ENCODE assay signal across 8 mouse cellular contexts in the genomic region with DNA sequence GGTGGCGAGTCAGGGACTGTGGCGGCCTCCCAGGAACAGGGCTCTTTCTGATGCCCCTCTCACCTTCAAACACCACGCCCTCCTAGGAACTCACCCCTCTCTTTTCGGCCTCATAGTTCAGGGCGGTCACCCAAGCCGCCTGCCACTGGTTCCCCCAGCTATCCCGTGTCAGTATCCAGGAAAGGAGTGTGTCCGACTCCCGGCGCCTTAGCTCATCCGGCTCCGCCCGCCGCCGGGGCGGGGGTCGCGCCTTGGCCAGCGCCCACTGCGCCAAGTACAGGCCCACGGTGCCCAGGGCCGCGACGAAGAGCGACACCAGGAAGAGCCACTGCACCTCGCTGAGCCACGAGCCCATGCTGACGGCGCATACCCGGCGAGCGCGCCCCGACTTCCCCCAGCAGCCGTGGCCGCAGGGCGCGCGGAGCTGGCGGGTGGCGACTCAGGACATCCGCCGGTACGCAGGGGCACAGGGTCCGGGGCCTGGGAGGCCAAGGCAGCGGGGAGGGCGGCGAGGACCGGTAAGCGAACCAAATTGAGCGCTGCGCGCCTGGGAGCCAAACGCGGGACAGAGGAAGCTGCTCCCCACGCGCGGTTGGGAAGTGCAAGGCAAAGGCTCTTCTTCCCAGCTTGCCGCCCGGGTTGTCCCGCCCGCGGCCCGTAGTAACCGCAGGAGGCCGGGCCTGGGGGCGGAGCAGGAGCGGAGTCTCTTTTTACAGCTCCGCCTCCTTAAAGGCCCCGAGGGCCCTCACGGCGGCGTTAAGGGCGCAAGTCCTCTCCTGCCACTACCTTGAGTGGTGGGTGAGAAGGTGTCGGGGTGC. TPM values are rescaled to one million over a fixed set of nuclear protein-coding genes. Genes with fewer than 3 reads are reported as not detected.
DNase-seq lines count a peak whose midpoint lies in the region; ATAC-seq and TF ChIP-seq lines count a peak whose summit lies in the region.

No protein-coding gene starts in this region.

- TF ChIP-seq POLR2A in thymus, adult 2 months (IDR thresholded peaks at IDR 0.05; ENCODE audit: control insufficient read depth, extremely low read depth, insufficient read depth, low read length, poor library complexity): no peak

- peak overlapping the region; percentile 90 for H3K9ac ChIP-seq in lung, embryonic 16.5 days (ENCODE audit: low read length)

- TF ChIP-seq CTCF in thymus, adult 2 months (IDR thresholded peaks at IDR 0.05; ENCODE audit: borderline replicate concordance, control insufficient read depth, extremely low read depth, insufficient read depth, low read length, poor library complexity): 0 out of 2 replicates have a peak, but pooled peaks have one; percentile 17

- H3K4me3 ChIP-seq in hindbrain, embryonic 10.5 days: peak overlapping the region; percentile 74
- peak overlapping the region; percentile 95 for H3K4me3 ChIP-seq in lung, embryonic 16.5 days (ENCODE audit: low read length)
- peak overlapping the region; percentile 84 for H3K4me3 ChIP-seq in thymus, adult 2 months (ENCODE audit: control insufficient read depth, insufficient read depth, low read length)

- peak; percentile 95 for ATAC-seq in frontal cortex, adult (ENCODE audit: low TSS enrichment)
- ATAC-seq in lung, embryonic 16.5 days (ENCODE audit: low read depth): peak; percentile 97

- H3K27ac ChIP-seq in hindbrain, embryonic 10.5 days: peak overlapping the region; percentile 88
- H3K27ac ChIP-seq in lung, embryonic 16.5 days (ENCODE audit: low read length): peak overlapping the region; percentile 95
- H3K27ac ChIP-seq in thymus, adult 2 months (ENCODE audit: control insufficient read depth, insufficient read depth, low read length): no peak overlapping the region

- WGBS in hindbrain, embryonic 10.5 days: under 1% methylated on average over 75 of the region's 75 CpGs
- WGBS in lung, embryonic 16.5 days: under 1% methylated on average over 75 of the region's 75 CpGs
- whole genome bisulfite sequencing in thymus, adult 2 months: under 1% methylated on average over 75 of the region's 75 CpGs

- peak; percentile 92 for DNase-seq in Muller cell, postnatal 12 days (ENCODE audit: inconsistent ontology term)
- DNase-seq in cerebellum, adult 9-10 months: peak; percentile 85
- DNase-seq in hindbrain, embryonic 10.5 days (ENCODE audit: low spot score): peak; percentile 82
- DNase-seq in layer of hippocampus, adult 9-11 months: peak; percentile 86
- peak; percentile 84 for DNase-seq in ovary, adult 18-20 months (ENCODE audit: low spot score)
- peak; percentile 74 for DNase-seq in thymus, adult 2 months

- peaks cover 3% of the 10 kb centered on the region; the same call in 1 of the 2 replicates for H3K27me3 ChIP-seq in hindbrain, embryonic 10.5 days (ENCODE audit: insufficient read depth, poor library complexity, severe bottlenecking)
- no peaks in the 10 kb centered on the region for H3K27me3 ChIP-seq in lung, embryonic 16.5 days (ENCODE audit: control insufficient read depth, insufficient read depth, low read depth, low read length)
- H3K27me3 ChIP-seq in thymus, adult 2 months (ENCODE audit: control insufficient read depth, insufficient read depth, low read length): no peaks in the 10 kb centered on the region

- H3K4me2 ChIP-seq in lung, embryonic 16.5 days (ENCODE audit: low read depth, low read length): peak overlapping the region; percentile 90

- no peaks in the 10 kb centered on the region for H3K9me3 ChIP-seq in hindbrain, embryonic 10.5 days
- H3K9me3 ChIP-seq in lung, embryonic 16.5 days (ENCODE audit: control insufficient read depth, low read length): no peaks in the 10 kb centered on the region

- peaks cover 25% of the 10 kb centered on the region for H3K4me1 ChIP-seq in hindbrain, embryonic 10.5 days (replicated peaks)
- H3K4me1 ChIP-seq in lung, embryonic 16.5 days (replicated peaks; ENCODE audit: control insufficient read depth, insufficient read depth, low read length): peaks cover 15% of the 10 kb centered on the region
- H3K4me1 ChIP-seq in thymus, adult 2 months (replicated peaks; ENCODE audit: control insufficient read depth, insufficient read depth, low read length): peaks cover 6% of the 10 kb centered on the region; the same call in 1 of the 2 replicates

- no peaks in the 10 kb centered on the region for H3K36me3 ChIP-seq in hindbrain, embryonic 10.5 days
- H3K36me3 ChIP-seq in lung, embryonic 16.5 days (ENCODE audit: control insufficient read depth, insufficient read depth, low read length): no peaks in the 10 kb centered on the region
- H3K36me3 ChIP-seq in thymus, adult 2 months (ENCODE audit: control insufficient read depth, insufficient read depth, low read length): no peaks in the 10 kb centered on the region

RNA-seq across cellular contexts. Expression of a gene that starts 40.2 kb away (rescaled TPM):
- polyA plus RNA-seq in hindbrain, embryonic 10.5 days (2016; fragmentation: Nextera tagmentation; extraction: Ambion mirVana): 13.6 and 17.0 TPM in 2 replicates
- 15.4 and 17.5 TPM in 2 replicates for polyA plus RNA-seq in lung, embryonic 16.5 days (2015; fragmentation: Nextera tagmentation; extraction: Ambion mirVana)
- polyA plus RNA-seq in thymus, adult 2 months (2012; rRNA removed): 11.7 and 13.6 TPM in 2 replicates

RNA-seq across cellular contexts. Expression of a gene that starts 40.3 kb away (rescaled TPM):
- 13.1 and 14.0 TPM in 2 replicates for polyA plus RNA-seq in hindbrain, embryonic 10.5 days (2016; fragmentation: Nextera tagmentation; extraction: Ambion mirVana)
- 12.0 and 13.6 TPM in 2 replicates for polyA plus RNA-seq in lung, embryonic 16.5 days (2015; fragmentation: Nextera tagmentation; extraction: Ambion mirVana)
- 17.8 and 19.1 TPM in 2 replicates for polyA plus RNA-seq in thymus, adult 2 months (2012; rRNA removed)
